Mouse (Mus musculus) hindbrain, embryonic 10.5 days (tissue): Measurements from ENCODE around the gene Myod1. TPM values are rescaled to one million over a fixed set of nuclear protein-coding genes. Genes with fewer than 3 reads are reported as not detected.

Experiments
- DNase-seq: peaks from one replicate; pipeline ENCODE4 v3.0.0-alpha.2; 2017; ENCODE audit warnings: low spot score
- H3K27ac ChIP-seq: fragments of 300-500 bp; sonication (generic); 2 replicates; pipeline ENCODE4 v1.5.1; 2016; ENCODE audit warnings: mild to moderate bottlenecking, moderate library complexity
- H3K27me3 ChIP-seq: fragments of 300-500 bp; sonication (generic); 2 replicates; pipeline ENCODE4 v1.6.1; 2016; ENCODE audit warnings: mild to moderate bottlenecking; ENCODE audit not compliant: poor library complexity, insufficient read depth, severe bottlenecking
- H3K36me3 ChIP-seq: fragments of 300-500 bp; sonication (generic); 2 replicates; pipeline ENCODE4 v1.6.1; 2016; ENCODE audit warnings: mild to moderate bottlenecking, moderate library complexity
- H3K4me1 ChIP-seq: fragments of 300-500 bp; sonication (generic); replicated peaks from 2 replicates; pipeline ENCODE4 v1.6.1; 2016; ENCODE audit warnings: mild to moderate bottlenecking
- H3K4me3 ChIP-seq: fragments of 300-500 bp; sonication (generic); 2 replicates; pipeline ENCODE4 v1.5.1; 2016; ENCODE audit warnings: mild to moderate bottlenecking, moderate library complexity
- H3K9me3 ChIP-seq: fragments of 300-500 bp; sonication (generic); 2 replicates; pipeline ENCODE4 v1.6.1; 2016; ENCODE audit warnings: mild to moderate bottlenecking, moderate library complexity
- WGBS: fragments of 180-500 bp; shearing (Covaris S2); methylation state at CpG from one replicate; pipeline ENCODE4 v1.1.7; 2016; 5-methylcytosine and 5-hydroxymethylcytosine counted together
- polyA plus RNA-seq: library from polyadenylated mRNA; unstranded; fragments of >200 nt; fragmentation: Nextera tagmentation; extraction: Ambion mirVana; gene quantifications from 2 replicates; pipeline ENCODE4 v1.2.1, GENCODE M21; 2016

Gene Myod1
- polyA plus RNA-seq, 1 experiment from 2014 or later: 0.18 TPM

- no peak for DNase-seq
- 82% methylated on average over 4 of the region's 4 CpGs for WGBS
- Histone ChIP-seq H3K27me3 (no peaks in the 10 kb centered on the region), H3K36me3 (no peaks in the 10 kb centered on the region), H3K4me1 (peaks cover 47% of the 10 kb centered on the region), H3K9me3 (no peaks in the 10 kb centered on the region), H3K27ac (no peak overlapping the region), H3K4me3 (no peak overlapping the region)
Measured at GRCm38 (mm10) chr7:46425012-46425411, 48.7 kb downstream of the Myod1 start.

Other genes with a start within 250 kb of the Myod1 start
- gene Abcc8, start 196.4 kb upstream of the Myod1 start, polyA plus RNA-seq: 1.2 and 1.8 TPM in 2 replicates
- gene Ush1c, start 138.0 kb upstream of the Myod1 start, polyA plus RNA-seq: 3.3 and 4.7 TPM in 2 replicates
- gene Otog, start 135.5 kb upstream of the Myod1 start, polyA plus RNA-seq: 0.31 and 1.7 TPM in 2 replicates
- 0.83 and 2.3 TPM in 2 replicates for gene Kcnc1, start 20.0 kb downstream of the Myod1 start, polyA plus RNA-seq